Mouse (Mus musculus) spleen, adult 2 months (tissue): Measurements from ENCODE around the gene Rgs3. TPM values are rescaled to one million over a fixed set of nuclear protein-coding genes. Genes with fewer than 3 reads are reported as not detected.
A peak's percentile ranks its signal among the peaks of the same experiment; 100 is the strongest.

Experiments
- DNase-seq, 2 experiments: peaks; one replicate each; pipeline versions ENCODE4 v3.0.0 to v3.0.0-alpha.2; 2012 to 2021; ENCODE audit warnings: low spot score in 2 of 2, low read depth in 1 of 2
- H3K27ac ChIP-seq: fragments of 200-500 bp; 2 replicates; pipeline ENCODE4 v1.5.1; 2012; ENCODE audit warnings: low read length, inconsistent platforms; ENCODE audit not compliant: insufficient read depth
- H3K27me3 ChIP-seq: fragments of 200-500 bp; 2 replicates; pipeline ENCODE4 v1.6.1; 2012; ENCODE audit warnings: mild to moderate bottlenecking, moderate library complexity, low read length, inconsistent platforms; ENCODE audit not compliant: control insufficient read depth, insufficient read depth
- H3K36me3 ChIP-seq: fragments of 200-500 bp; 2 replicates; pipeline ENCODE4 v1.6.1; 2012; ENCODE audit warnings: mild to moderate bottlenecking, low read length, inconsistent platforms; ENCODE audit not compliant: control insufficient read depth, insufficient read depth
- H3K4me1 ChIP-seq: fragments of 200-500 bp; 2 replicates; pipeline ENCODE4 v1.6.1; 2011; ENCODE audit warnings: inconsistent platforms; ENCODE audit not compliant: control insufficient read depth, insufficient read depth, insufficient read length
- H3K4me3 ChIP-seq: fragments of 200-500 bp; 2 replicates; pipeline ENCODE4 v1.5.1; 2011; ENCODE audit warnings: mild to moderate bottlenecking, inconsistent platforms; ENCODE audit not compliant: insufficient read depth, insufficient read length; ENCODE audit errors: extremely low read depth
- CTCF ChIP-seq: fragments of 200-500 bp; IDR thresholded peaks from 2 replicates; pipeline ENCODE4 v1.5.1; 2011; ENCODE audit warnings: mild to moderate bottlenecking, inconsistent platforms; ENCODE audit not compliant: insufficient read depth, insufficient read length, insufficient replicate concordance; ENCODE audit errors: extremely low read depth
- POLR2A ChIP-seq: fragments of 200-500 bp; IDR thresholded peaks from 2 replicates; pipeline ENCODE4 v1.6.1; 2011; ENCODE audit warnings: low read depth, low read length, inconsistent platforms
- WGBS: fragments of 180-500 bp; shearing (Covaris S2); methylation state at CpG from one replicate; pipeline ENCODE4 v1.1.7; 2018; 5-methylcytosine and 5-hydroxymethylcytosine counted together
- polyA plus RNA-seq: library from polyadenylated mRNA; depleted of rRNA; stranded (reverse); fragments of >200 nt; gene quantifications from 2 replicates; pipeline ENCODE4 v1.2.3, GENCODE M21; 2012

Rgs3 gene
- polyA plus RNA-seq, 1 experiment = 51.7 TPM

GRCm38 (mm10) chr4:62517046-62517445, 42.6 kb upstream of the Rgs3 start:
- Histone ChIP-seq H3K4me1 (peaks cover 9% of the 10 kb centered on the region; the same call in 1 of the 2 replicates), H3K27me3 (no peaks in the 10 kb centered on the region), H3K4me3 (no peak overlapping the region), H3K36me3 (peaks cover 15% of the 10 kb centered on the region), H3K27ac (peak overlapping the region; percentile 67)
- WGBS = 64% methylated on average over 8 of the region's 8 CpGs
- no peak for TF ChIP-seq POLR2A
- no peak for DNase-seq

GRCm38 (mm10) chr4:62517538-62518415, 41.9 kb upstream of the Rgs3 start:
- peak overlapping the region; percentile 67 for H3K27ac ChIP-seq
- peak overlapping the region; percentile 15 for H3K4me3 ChIP-seq
- no peak for TF ChIP-seq POLR2A
- no peak for TF ChIP-seq CTCF
- no peak for DNase-seq
- 49% methylated on average over 10 of the region's 10 CpGs for WGBS
- no peaks in the 10 kb centered on the region for H3K27me3 ChIP-seq
- H3K36me3 ChIP-seq = peaks cover 8% of the 10 kb centered on the region
- peaks cover 9% of the 10 kb centered on the region; the same call in 1 of the 2 replicates for H3K4me1 ChIP-seq

- Histone ChIP-seq H3K4me1 (peaks cover 9% of the 10 kb centered on the region; the same call in 1 of the 2 replicates), H3K27ac (peak overlapping the region; percentile 59), H3K36me3 (peaks cover 3% of the 10 kb centered on the region; the same call in 1 of the 2 replicates), H3K27me3 (no peaks in the 10 kb centered on the region), H3K4me3 (peak overlapping the region; percentile 97)
- 48% methylated on average over 13 of the region's 13 CpGs for WGBS
- TF ChIP-seq CTCF = no peak
- TF ChIP-seq POLR2A = no peak
- no peak for DNase-seq
Measured at GRCm38 (mm10) chr4:62518416-62519121, 41.1 kb upstream of the Rgs3 start.

- WGBS = 1% methylated on average over 26 of the region's 26 CpGs
- Histone ChIP-seq H3K4me3 (peak overlapping the region; percentile 97), H3K4me1 (peaks cover 11% of the 10 kb centered on the region; the same call in 1 of the 2 replicates), H3K36me3 (no peaks in the 10 kb centered on the region), H3K27ac (peak overlapping the region; percentile 60; the same call in 1 of the 2 replicates), H3K27me3 (no peaks in the 10 kb centered on the region)
- DNase-seq = no peak
- TF ChIP-seq CTCF (no peak), POLR2A (no peak)
Measured at GRCm38 (mm10) chr4:62519122-62519848, 40.4 kb upstream of the Rgs3 start.

- WGBS = under 1% methylated on average over 37 of the region's 37 CpGs
- peak within 1 kb of the TSS; percentile 97 for H3K4me3 ChIP-seq
- DNase-seq = peak in 1 of 2 experiments; percentile 71
- TF ChIP-seq POLR2A (no peak), CTCF (no peak)
- no peaks in the 10 kb centered on the region for H3K36me3 ChIP-seq
- H3K27ac ChIP-seq = peak within 1 kb of the TSS; percentile 60
- no peaks in the 10 kb centered on the region for H3K27me3 ChIP-seq
- H3K4me1 ChIP-seq = peaks cover 14% of the 10 kb centered on the region; the same call in 1 of the 2 replicates
Measured at GRCm38 (mm10) chr4:62519849-62520233, 39.8 kb upstream of the Rgs3 start, which contains the start of gene Alad. Gene Alad, minus strand, starts transcription at chr4:62519918.

- H3K4me3 ChIP-seq = no peak overlapping the region
- no peak for TF ChIP-seq CTCF
- TF ChIP-seq POLR2A = no peak
- peaks cover 14% of the 10 kb centered on the region; the same call in 1 of the 2 replicates for H3K4me1 ChIP-seq
- WGBS = 73% methylated on average over 2 of the region's 2 CpGs
- no peaks in the 10 kb centered on the region for H3K27me3 ChIP-seq
- H3K36me3 ChIP-seq = no peaks in the 10 kb centered on the region
- DNase-seq = no peak
- H3K27ac ChIP-seq = no peak overlapping the region
Measured at GRCm38 (mm10) chr4:62520892-62521400, 38.7 kb upstream of the Rgs3 start.
